Mouse (Mus musculus): ENCODE measurements around the gene AC141477.1.

AC141477.1 gene

GRCm38 (mm10) chr10:76416811-76417210 lies 23.4 kb downstream of the AC141477.1 start:
- no peak for DNase-seq (ENCODE audit: low read depth, low spot score)

- DNase-seq (ENCODE audit: low read depth, low spot score) = no peak
These were observed 31.7 kb downstream of the AC141477.1 start for GRCm38 (mm10) chr10:76408520-76408919.

- no peak for DNase-seq (ENCODE audit: low read depth, low spot score)
These were observed 47.6 kb downstream of the AC141477.1 start for GRCm38 (mm10) chr10:76392596-76392995.

- DNase-seq (ENCODE audit: low read depth, low spot score) = peak; percentile 20
These were observed 48.5 kb downstream of the AC141477.1 start for GRCm38 (mm10) chr10:76391786-76392185.

GRCm38 (mm10) chr10:76391166-76391565 lies 49.1 kb downstream of the AC141477.1 start:
- DNase-seq (ENCODE audit: low read depth, low spot score) = no peak

All from retina, postnatal 7 days (tissue).